Mouse (Mus musculus): Measurements from ENCODE around the gene Crybb3. TPM values are rescaled to one million over a fixed set of nuclear protein-coding genes. Genes with fewer than 3 reads are reported as not detected.
"Not testable (repeated sequence)": the region's sequence is repeated elsewhere in the genome, so short reads cannot be mapped to it uniquely, and the experiment has no call there.

Crybb3 gene
- polyA plus RNA-seq, 1 experiment from 2014 or later = 1.5 TPM

DNA sequence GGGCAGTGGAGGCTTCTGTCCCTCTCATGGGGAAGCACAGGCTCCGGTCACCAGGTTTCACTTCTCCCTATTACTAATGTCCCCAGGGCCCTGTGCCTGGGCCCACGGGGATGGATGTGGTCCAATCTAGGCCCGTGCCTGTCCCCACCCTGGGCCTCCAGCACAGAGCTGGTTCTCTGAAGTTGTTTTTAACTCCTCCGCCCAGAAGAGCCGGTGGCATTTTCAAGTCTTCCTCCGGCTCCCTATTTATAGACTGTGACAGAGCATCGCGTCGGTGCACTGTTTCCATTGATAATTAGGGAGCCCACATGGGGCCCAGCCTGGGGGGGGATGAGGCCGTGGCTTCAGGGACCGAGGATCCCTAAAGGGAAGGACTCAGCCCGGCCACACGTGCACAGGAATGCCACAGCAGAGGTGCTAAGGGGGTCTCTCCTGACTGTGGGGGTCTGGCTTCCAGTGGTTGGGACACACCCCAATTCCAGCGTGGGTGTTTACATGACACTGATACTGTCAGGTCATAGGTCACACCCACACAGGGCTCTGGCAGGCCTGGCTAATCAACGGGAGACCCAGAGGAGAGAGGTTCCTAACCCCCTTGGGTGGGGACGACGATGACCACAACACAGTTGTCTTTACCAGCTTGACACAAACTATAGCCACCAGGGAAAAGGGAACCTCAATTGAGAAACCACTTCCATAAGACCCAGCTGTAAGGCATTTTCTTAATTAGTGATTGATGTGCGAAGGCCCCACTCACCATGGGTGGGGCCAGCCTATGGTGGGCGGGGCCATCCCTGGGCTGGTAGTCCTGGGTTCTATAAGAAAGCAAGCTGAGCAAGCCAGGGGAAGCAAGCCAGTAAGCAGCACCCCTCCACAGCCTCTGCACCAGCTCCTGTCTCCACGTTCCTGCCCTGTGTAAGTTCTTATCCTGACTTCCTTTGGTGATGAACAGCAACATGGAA lies 33.2 kb upstream of the Crybb3 start:
- H3K9ac ChIP-seq (replicated peaks; ENCODE audit: low read depth) = no peak overlapping the region; the same call in 1 of the 2 replicates
- no peak overlapping the region for H3K4me2 ChIP-seq (replicated peaks; ENCODE audit: low read depth, low read length)
- H3K9me3 ChIP-seq (ENCODE audit: low read length) = no peaks in the 10 kb centered on the region
- TF ChIP-seq CTCF (IDR thresholded peaks at IDR 0.05) (no peak), EP300 (IDR thresholded peaks at IDR 0.05) (no peak)
- no peaks in the 10 kb centered on the region for H3K27me3 ChIP-seq (replicated peaks; ENCODE audit: insufficient read depth, low read length)
- H3K27ac ChIP-seq (ENCODE audit: low read length) = peak overlapping the region; percentile 77
- H3K4me3 ChIP-seq (ENCODE audit: low read depth, low read length) = no peak overlapping the region
- H3K36me3 ChIP-seq (ENCODE audit: insufficient read depth, low read length) = no peaks in the 10 kb centered on the region
- H3K4me1 ChIP-seq (ENCODE audit: insufficient read depth, low read depth, low read length) = peaks cover 6% of the 10 kb centered on the region; the same call in 1 of the 2 replicates
- ATAC-seq (peak; percentile 29), DNase-seq (ENCODE audit: low spot score) (peak; percentile 50)
- WGBS = 36% methylated on average over 20 of the region's 20 CpGs

DNA sequence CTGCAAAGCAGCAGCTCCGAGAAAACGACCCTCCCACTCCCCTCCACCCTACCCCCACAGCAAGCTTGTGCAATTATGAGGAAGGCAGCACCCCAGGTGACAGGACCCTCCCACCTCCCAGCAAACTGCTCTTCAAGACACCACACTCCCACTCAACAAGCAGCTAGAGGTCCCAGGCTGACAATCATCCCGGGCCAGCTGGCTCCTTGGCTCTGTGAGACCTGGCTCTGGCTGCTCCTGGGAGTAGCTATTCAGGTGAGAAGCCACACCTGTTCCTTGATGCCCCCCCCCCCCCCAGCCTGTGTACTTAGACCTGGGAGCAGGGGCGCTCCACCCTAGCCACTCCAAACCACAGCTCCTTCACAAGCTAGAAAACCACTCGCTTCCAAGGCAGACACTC lies 31.7 kb upstream of the Crybb3 start:
- H3K27me3 ChIP-seq (replicated peaks; ENCODE audit: insufficient read depth, low read length) = no peaks in the 10 kb centered on the region
- ATAC-seq (peak; percentile 84), DNase-seq (ENCODE audit: low spot score) (peak; percentile 67)
- H3K36me3 ChIP-seq (ENCODE audit: insufficient read depth, low read length) = no peaks in the 10 kb centered on the region
- H3K9ac ChIP-seq (replicated peaks; ENCODE audit: low read depth) = no peak overlapping the region
- H3K27ac ChIP-seq (ENCODE audit: low read length) = peak overlapping the region; percentile 69
- TF ChIP-seq EP300 (IDR thresholded peaks at IDR 0.05) (no peak), CTCF (IDR thresholded peaks at IDR 0.05) (no peak)
- 20% methylated on average over 5 of the region's 5 CpGs for WGBS
- no peaks in the 10 kb centered on the region for H3K9me3 ChIP-seq (ENCODE audit: low read length)
- H3K4me3 ChIP-seq (ENCODE audit: low read depth, low read length) = no peak overlapping the region
- H3K4me1 ChIP-seq (ENCODE audit: insufficient read depth, low read depth, low read length) = peaks cover 6% of the 10 kb centered on the region; the same call in 1 of the 2 replicates
- no peak overlapping the region for H3K4me2 ChIP-seq (replicated peaks; ENCODE audit: low read depth, low read length)

DNA sequence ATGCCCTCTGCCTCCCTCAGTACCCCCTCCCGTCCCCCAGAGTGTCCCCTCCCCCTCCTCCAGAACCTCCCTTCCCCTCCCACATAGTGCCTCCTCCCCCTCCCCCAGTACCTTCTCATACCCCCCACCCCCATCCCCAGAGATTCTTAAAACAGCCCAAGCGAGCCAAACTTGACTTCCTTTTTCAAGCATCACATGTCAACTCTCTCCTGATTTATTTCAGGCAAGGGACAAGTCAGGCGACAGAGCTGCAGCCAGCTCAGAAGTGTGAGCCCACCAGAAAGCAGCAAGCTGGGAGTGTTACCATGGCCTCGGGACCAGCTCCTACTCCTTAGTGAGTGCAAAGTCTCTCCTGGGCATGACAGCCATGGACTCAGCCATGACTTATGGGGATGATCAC lies 30.0 kb upstream of the Crybb3 start:
- H3K4me2 ChIP-seq (replicated peaks; ENCODE audit: low read depth, low read length) = no peak overlapping the region
- no peaks in the 10 kb centered on the region for H3K27me3 ChIP-seq (replicated peaks; ENCODE audit: insufficient read depth, low read length)
- no peak overlapping the region for H3K27ac ChIP-seq (ENCODE audit: low read length)
- ATAC-seq = no peak
- no peak for TF ChIP-seq EP300 (IDR thresholded peaks at IDR 0.05)
- TF ChIP-seq CTCF (IDR thresholded peaks at IDR 0.05) = no peak
- peaks cover 6% of the 10 kb centered on the region; the same call in 1 of the 2 replicates for H3K4me1 ChIP-seq (ENCODE audit: insufficient read depth, low read depth, low read length)
- H3K36me3 ChIP-seq (ENCODE audit: insufficient read depth, low read length) = no peaks in the 10 kb centered on the region
- no peak overlapping the region for H3K4me3 ChIP-seq (ENCODE audit: low read depth, low read length)
- no peak for DNase-seq (ENCODE audit: low spot score)
- 11% methylated on average over 4 of the region's 4 CpGs for WGBS
- no peaks in the 10 kb centered on the region for H3K9me3 ChIP-seq (ENCODE audit: low read length)
- no peak overlapping the region for H3K9ac ChIP-seq (replicated peaks; ENCODE audit: low read depth)

DNA sequence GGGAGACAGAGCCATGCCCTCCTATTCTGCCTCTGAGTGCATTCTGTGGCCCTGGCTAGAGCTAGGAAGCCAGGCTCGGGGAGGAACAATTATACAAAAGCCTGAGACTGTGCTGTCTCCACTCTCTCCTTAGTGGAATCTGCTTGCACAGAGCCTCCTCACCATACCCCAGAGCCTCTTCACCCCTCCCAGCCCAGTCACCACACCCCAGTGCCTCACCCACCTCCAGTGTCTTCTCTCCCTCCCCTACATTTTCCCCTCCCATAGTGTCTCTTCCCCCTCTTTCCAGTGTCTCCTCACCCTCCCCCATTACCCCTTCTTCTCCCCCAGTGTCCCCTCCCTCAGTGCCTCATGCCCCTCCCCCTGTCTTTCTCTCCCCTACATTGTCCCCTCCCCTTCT lies 29.5 kb upstream of the Crybb3 start:
- no peaks in the 10 kb centered on the region for H3K36me3 ChIP-seq (ENCODE audit: insufficient read depth, low read length)
- no peaks in the 10 kb centered on the region for H3K27me3 ChIP-seq (replicated peaks; ENCODE audit: insufficient read depth, low read length)
- no peak overlapping the region for H3K9ac ChIP-seq (replicated peaks; ENCODE audit: low read depth)
- TF ChIP-seq CTCF (IDR thresholded peaks at IDR 0.05) = no peak
- peaks cover 6% of the 10 kb centered on the region; the same call in 1 of the 2 replicates for H3K4me1 ChIP-seq (ENCODE audit: insufficient read depth, low read depth, low read length)
- peak overlapping the region; percentile 57; the same call in 1 of the 2 replicates for H3K27ac ChIP-seq (ENCODE audit: low read length)
- no peak overlapping the region for H3K4me3 ChIP-seq (ENCODE audit: low read depth, low read length)
- DNase-seq (ENCODE audit: low spot score) = no peak
- H3K9me3 ChIP-seq (ENCODE audit: low read length) = no peaks in the 10 kb centered on the region
- WGBS = 0% methylated on average over 1 of the region's 1 CpGs
- ATAC-seq = no peak
- no peak overlapping the region for H3K4me2 ChIP-seq (replicated peaks; ENCODE audit: low read depth, low read length)

DNA sequence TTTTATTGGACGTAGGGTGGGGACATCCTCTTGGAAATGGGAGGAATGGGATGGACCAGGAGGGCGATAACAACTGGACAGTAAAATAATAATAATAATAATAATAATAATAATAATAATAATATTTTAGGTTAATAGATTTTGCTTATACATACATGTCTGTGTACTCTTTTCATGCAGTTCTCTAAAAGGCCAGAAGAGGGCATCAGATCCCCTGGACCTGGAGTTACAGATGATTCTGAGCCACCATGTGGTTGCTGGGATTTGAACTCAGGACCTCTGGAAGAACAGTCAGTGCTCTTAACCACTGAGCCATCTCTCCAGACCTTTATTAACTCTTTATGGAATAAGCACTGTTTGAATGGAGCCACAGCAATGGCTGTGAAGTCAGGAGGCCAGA lies 28.3 kb upstream of the Crybb3 start:
- not testable (repeated sequence) for H3K4me3 ChIP-seq (ENCODE audit: low read depth, low read length); H3K36me3 ChIP-seq (ENCODE audit: insufficient read depth, low read length); H3K9me3 ChIP-seq (ENCODE audit: low read length); ATAC-seq; H3K9ac ChIP-seq (replicated peaks; ENCODE audit: low read depth); H3K4me2 ChIP-seq (replicated peaks; ENCODE audit: low read depth, low read length); H3K27me3 ChIP-seq (replicated peaks; ENCODE audit: insufficient read depth, low read length); H3K27ac ChIP-seq (ENCODE audit: low read length); H3K4me1 ChIP-seq (ENCODE audit: insufficient read depth, low read depth, low read length); DNase-seq (ENCODE audit: low spot score)
- WGBS = 84% methylated on average over 2 of the region's 2 CpGs
- peak; percentile 66 for TF ChIP-seq CTCF (IDR thresholded peaks at IDR 0.05)

DNA sequence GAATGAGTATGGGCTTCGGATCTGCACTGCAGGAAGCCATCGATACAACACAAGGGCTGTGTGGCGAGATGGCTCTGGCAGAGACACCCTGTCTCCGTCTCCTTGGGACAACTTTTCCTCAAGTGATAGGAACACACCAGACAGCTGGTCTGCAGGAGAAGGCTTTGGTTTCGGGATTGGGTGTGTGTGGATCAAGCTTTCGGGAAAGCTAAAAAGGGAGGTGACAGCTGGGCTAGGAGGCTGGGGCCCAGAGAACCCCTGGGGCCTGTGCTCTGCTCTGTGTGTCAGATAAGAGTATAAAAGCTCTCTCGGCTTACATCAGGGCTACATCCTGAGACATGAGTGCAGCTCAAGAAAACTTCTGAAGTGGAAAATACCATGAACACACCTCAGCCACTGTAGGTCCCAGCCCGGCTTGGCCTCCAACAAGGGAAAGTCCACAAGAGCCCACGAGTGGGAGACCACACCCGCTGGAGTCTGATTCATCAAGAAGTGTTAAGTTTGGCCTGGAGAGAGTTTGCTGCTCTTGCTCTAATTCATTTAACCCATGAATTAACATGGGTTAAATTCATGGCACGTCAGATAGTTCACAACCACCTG lies 26.9 kb upstream of the Crybb3 start:
- H3K4me1 ChIP-seq (ENCODE audit: insufficient read depth, low read depth, low read length) = no peaks in the 10 kb centered on the region
- no peaks in the 10 kb centered on the region for H3K36me3 ChIP-seq (ENCODE audit: insufficient read depth, low read length)
- no peaks in the 10 kb centered on the region for H3K9me3 ChIP-seq (ENCODE audit: low read length)
- no peak overlapping the region for H3K9ac ChIP-seq (replicated peaks; ENCODE audit: low read depth)
- TF ChIP-seq CTCF (IDR thresholded peaks at IDR 0.05) = no peak
- TF ChIP-seq EP300 (IDR thresholded peaks at IDR 0.05) = peak; percentile 45; the same call in 1 of the 2 replicates
- DNase-seq (ENCODE audit: low spot score) (peak; percentile 73), ATAC-seq (peak; percentile 77)
- no peaks in the 10 kb centered on the region for H3K27me3 ChIP-seq (replicated peaks; ENCODE audit: insufficient read depth, low read length)
- H3K27ac ChIP-seq (ENCODE audit: low read length) = peak overlapping the region; percentile 73
- no peak overlapping the region for H3K4me3 ChIP-seq (ENCODE audit: low read depth, low read length)
- H3K4me2 ChIP-seq (replicated peaks; ENCODE audit: low read depth, low read length) = no peak overlapping the region
- WGBS = 45% methylated on average over 11 of the region's 11 CpGs
